Mouse (Mus musculus) liver, adult 2 months (tissue): ENCODE data around the gene Dnaja2. TPM values are rescaled to one million over a fixed set of nuclear protein-coding genes. Genes with fewer than 3 reads are reported as not detected.

Experiments used
- DNase-seq: peaks from one replicate; pipeline ENCODE4 v3.0.0-alpha.2; 2011; ENCODE audit warnings: low read depth, low spot score; ENCODE audit errors: extremely low read depth
- H3K27ac ChIP-seq: fragments of 200-500 bp; replicated peaks from 2 replicates; pipeline ENCODE4 v1.5.1; 2012; ENCODE audit warnings: low read depth, mild to moderate bottlenecking, control low read depth, inconsistent platforms, low read length; ENCODE audit not compliant: insufficient read depth
- H3K27me3 ChIP-seq: fragments of 200-500 bp; 2 replicates; pipeline ENCODE4 v1.6.1; 2012; ENCODE audit warnings: mild to moderate bottlenecking, moderate library complexity, low read length, inconsistent platforms; ENCODE audit not compliant: control insufficient read depth, insufficient read depth
- H3K36me3 ChIP-seq: fragments of 200-500 bp; 2 replicates; pipeline ENCODE4 v1.6.1; 2012; ENCODE audit warnings: low read length, inconsistent platforms; ENCODE audit not compliant: control insufficient read depth, insufficient read depth
- H3K4me1 ChIP-seq: fragments of 200-500 bp; 2 replicates; pipeline ENCODE4 v1.6.1; 2011; ENCODE audit warnings: low read length; ENCODE audit not compliant: control insufficient read depth, insufficient read depth
- H3K4me3 ChIP-seq: fragments of 200-500 bp; 2 replicates; pipeline ENCODE4 v1.5.1; 2011; ENCODE audit warnings: low read depth, mild to moderate bottlenecking, control low read depth, low read length, moderate library complexity; ENCODE audit not compliant: insufficient read depth
- H3K79me2 ChIP-seq: fragments of 200-500 bp; 2 replicates; pipeline ENCODE4 v1.6.1; 2012; ENCODE audit warnings: inconsistent platforms, mild to moderate bottlenecking, low read length, moderate library complexity; ENCODE audit not compliant: control insufficient read depth, insufficient read depth
- H3K9ac ChIP-seq: fragments of 200-500 bp; 2 replicates; pipeline ENCODE4 v1.6.1; 2012; ENCODE audit warnings: low read depth, mild to moderate bottlenecking, control low read depth, inconsistent platforms, low read length
- CTCF ChIP-seq: fragments of 200-500 bp; IDR thresholded peaks from 2 replicates; pipeline ENCODE4 v1.5.1; 2011; ENCODE audit warnings: low read depth, low read length, control low read depth
- POLR2A ChIP-seq: fragments of 200-500 bp; IDR thresholded peaks from 2 replicates; pipeline ENCODE4 v1.6.1; 2011; ENCODE audit warnings: low read length, control low read depth; ENCODE audit not compliant: insufficient read depth; ENCODE audit errors: extremely low read depth
- WGBS: fragments of 180-500 bp; shearing (Covaris S2); methylation state at CpG from one replicate; pipeline ENCODE4 v1.1.7; 2018; 5-methylcytosine and 5-hydroxymethylcytosine counted together
- polyA plus RNA-seq: library from polyadenylated mRNA; depleted of rRNA; stranded (reverse); fragments of >200 nt; gene quantifications from 2 replicates; pipeline ENCODE4 v1.2.3, GENCODE M21; 2012; rRNA removed
- total RNA-seq: library from RNA; depleted of rRNA; stranded (reverse); fragments of >200 nt; gene quantifications from 2 replicates; pipeline ENCODE4 v1.2.3, GENCODE M21; 2014; rRNA removed

Gene Dnaja2
- total RNA-seq = 53.1 and 65.8 TPM in 2 replicates
- 10.4 and 15.3 TPM in 2 replicates for polyA plus RNA-seq

GRCm38 (mm10) chr8:85555181-85556145 lies at the start of gene Dnaja2:
Gene Dnaja2, minus strand, starts transcription at chr8:85555344.
- Histone ChIP-seq H3K27me3 (no peaks in the 10 kb centered on the region), H3K79me2 (peaks cover 19% of the 10 kb centered on the region; the same call in 1 of the 2 replicates), H3K4me3 (peak within 1 kb of the TSS; percentile 90), H3K4me1 (peaks cover 18% of the 10 kb centered on the region), H3K36me3 (peaks cover 28% of the 10 kb centered on the region), H3K27ac (peak within 1 kb of the TSS; percentile 97), H3K9ac (peak within 1 kb of the TSS; percentile 100)
- under 1% methylated on average over 77 of the region's 77 CpGs for WGBS
- TF ChIP-seq CTCF (no peak), POLR2A (peak; percentile 74; the same call in 1 of the 2 replicates)
- peak; percentile 65 for DNase-seq

- Histone ChIP-seq H3K4me3 (no peak overlapping the region), H3K27ac (peak overlapping the region; percentile 64), H3K79me2 (no peaks in the 10 kb centered on the region), H3K36me3 (no peaks in the 10 kb centered on the region), H3K27me3 (no peaks in the 10 kb centered on the region), H3K4me1 (peaks cover 12% of the 10 kb centered on the region), H3K9ac (peak overlapping the region; percentile 5; the same call in 1 of the 2 replicates)
- TF ChIP-seq POLR2A = no peak
- no peak for TF ChIP-seq CTCF
- WGBS = 19% methylated on average over 4 of the region's 4 CpGs
- peak; percentile 94 for DNase-seq
These were observed 49.1 kb upstream of the Dnaja2 start for GRCm38 (mm10) chr8:85604201-85604600.

- DNase-seq = peak; percentile 68
- peak overlapping the region; percentile 5; the same call in 1 of the 2 replicates for H3K9ac ChIP-seq
- peak overlapping the region; percentile 64 for H3K27ac ChIP-seq
- TF ChIP-seq POLR2A = no peak
- TF ChIP-seq CTCF = peak; percentile 62
- no peak overlapping the region for H3K4me3 ChIP-seq
- H3K27me3 ChIP-seq = no peaks in the 10 kb centered on the region
- H3K79me2 ChIP-seq = no peaks in the 10 kb centered on the region
- 17% methylated on average over 8 of the region's 8 CpGs for WGBS
- H3K4me1 ChIP-seq = peaks cover 12% of the 10 kb centered on the region
- no peaks in the 10 kb centered on the region for H3K36me3 ChIP-seq
These were observed 48.2 kb upstream of the Dnaja2 start for GRCm38 (mm10) chr8:85603203-85603895.

- peak overlapping the region; percentile 60 for H3K27ac ChIP-seq
- H3K36me3 ChIP-seq = no peaks in the 10 kb centered on the region
- no peaks in the 10 kb centered on the region for H3K79me2 ChIP-seq
- H3K9ac ChIP-seq = no peak overlapping the region
- no peaks in the 10 kb centered on the region for H3K27me3 ChIP-seq
- peaks cover 12% of the 10 kb centered on the region for H3K4me1 ChIP-seq
- H3K4me3 ChIP-seq = no peak overlapping the region
- 66% methylated on average over 4 of the region's 4 CpGs for WGBS
- TF ChIP-seq POLR2A (no peak), CTCF (no peak)
- DNase-seq = peak; percentile 22
These were observed 47.6 kb upstream of the Dnaja2 start for GRCm38 (mm10) chr8:85602737-85603136.

GRCm38 (mm10) chr8:85601741-85602140 lies 46.6 kb upstream of the Dnaja2 start:
- H3K9ac ChIP-seq = peak overlapping the region; percentile 19; the same call in 1 of the 2 replicates
- peaks cover 10% of the 10 kb centered on the region for H3K4me1 ChIP-seq
- H3K79me2 ChIP-seq = no peaks in the 10 kb centered on the region
- no peak overlapping the region for H3K4me3 ChIP-seq
- DNase-seq = peak; percentile 95
- WGBS = 26% methylated on average over 8 of the region's 8 CpGs
- H3K27me3 ChIP-seq = no peaks in the 10 kb centered on the region
- H3K27ac ChIP-seq = peak overlapping the region; percentile 49
- TF ChIP-seq POLR2A = no peak
- TF ChIP-seq CTCF = no peak
- no peaks in the 10 kb centered on the region for H3K36me3 ChIP-seq
